8 mouse cellular contexts compared by ENCODE assay signal in the genomic region with DNA sequence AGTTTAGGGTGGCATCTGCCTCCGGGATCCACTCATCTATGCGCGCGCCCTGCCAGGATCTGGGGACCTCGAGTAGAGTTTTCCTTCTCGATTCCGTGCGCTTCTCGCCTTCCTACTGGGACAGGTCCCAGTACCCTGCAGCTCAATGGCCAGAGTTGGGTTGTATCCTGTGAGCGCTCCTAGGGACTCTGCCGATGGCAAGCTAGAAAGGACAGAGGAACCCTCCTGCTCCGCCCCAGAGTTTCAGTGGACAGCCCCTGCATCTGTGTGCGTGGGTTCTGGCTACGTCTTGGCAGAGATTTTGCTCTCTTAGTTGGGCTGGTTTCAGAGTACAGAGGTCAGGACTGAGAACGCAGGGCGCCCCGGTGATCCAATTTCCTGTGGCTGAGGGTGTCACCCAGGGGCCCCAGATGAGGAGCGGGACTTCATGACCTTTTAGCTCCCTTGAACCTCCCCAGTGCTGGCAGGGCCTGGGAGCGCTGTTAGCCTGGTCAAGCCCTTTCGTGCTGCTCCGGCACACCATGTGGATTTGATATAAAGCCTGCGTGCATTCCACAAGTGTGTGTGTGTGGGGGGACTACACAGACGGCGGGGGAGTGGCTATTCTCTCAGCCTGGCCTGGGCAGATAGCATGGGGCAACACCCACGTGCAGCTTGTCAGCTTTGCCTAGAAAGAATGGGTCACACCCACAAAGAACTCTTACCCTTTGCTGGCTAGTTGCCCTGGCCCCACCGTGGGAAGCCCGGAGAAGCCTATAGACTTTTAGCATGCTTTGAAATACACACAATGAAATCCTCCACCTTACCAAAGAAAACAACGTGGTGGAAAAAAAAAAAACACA. TPM values are rescaled to one million over a fixed set of nuclear protein-coding genes. Genes with fewer than 3 reads are reported as not detected.
DNase-seq lines count a peak whose midpoint lies in the region; ATAC-seq and TF ChIP-seq lines count a peak whose summit lies in the region.
"Not testable (repeated sequence)": the region's sequence is repeated elsewhere in the genome, so short reads cannot be mapped to it uniquely, and the experiment has no call there.

No protein-coding gene starts in this region.

- peak overlapping the region; percentile 34; the same call in 1 of the 2 replicates for H3K4me2 ChIP-seq in limb, embryonic 14.5 days (replicated peaks; ENCODE audit: low read depth, low read length, severe bottlenecking)
- H3K4me2 ChIP-seq in neural tube, embryonic 11.5 days (ENCODE audit: low read depth), result not testable (repeated sequence)

- not testable (repeated sequence) for H3K9ac ChIP-seq in limb, embryonic 14.5 days (ENCODE audit: low read depth, low read length, severe bottlenecking); neural tube, embryonic 11.5 days (ENCODE audit: low read length)

- H3K4me3 ChIP-seq in embryonic facial prominence, embryonic 10.5 days, result peak overlapping the region; percentile 47
- peak overlapping the region; percentile 22 for H3K4me3 ChIP-seq in limb, embryonic 14.5 days (replicated peaks; ENCODE audit: low read length)
- H3K4me3 ChIP-seq in neural tube, embryonic 11.5 days (ENCODE audit: low read depth, low read length), result not testable (repeated sequence)

- H3K4me1 ChIP-seq in embryonic facial prominence, embryonic 10.5 days; limb, embryonic 14.5 days (ENCODE audit: control insufficient read depth, insufficient read depth, low read length); neural tube, embryonic 11.5 days (ENCODE audit: control insufficient read depth, insufficient read depth, low read length): not testable (repeated sequence)

- TF ChIP-seq POLR2A in limb, embryonic 14.5 days (IDR thresholded peaks at IDR 0.05; ENCODE audit: borderline replicate concordance, extremely low read depth, insufficient read depth, insufficient read length), result not testable (repeated sequence)

- intact Hi-C loops in heart, postnatal 25 days (cut with DNase I), result not testable (repeated sequence)

- DNase-seq in 3134 (ENCODE audit: extremely low read depth, insufficient read length, low spot score), result peak; percentile 27
- peak; percentile 55 for DNase-seq in embryonic facial prominence, embryonic 10.5 days (ENCODE audit: low spot score)
- peak; percentile 13 for DNase-seq in gastrocnemius, postnatal 25 days
- DNase-seq in heart, postnatal 25 days (ENCODE audit: low spot score), result peak; percentile 16
- DNase-seq in kidney, adult 18-20 months, result peak; percentile 33
- DNase-seq in limb, embryonic 14.5 days (ENCODE audit: low spot score); neural tube, embryonic 11.5 days (ENCODE audit: low spot score): not testable (repeated sequence)
- DNase-seq in lung, postnatal 10 days, result peak; percentile 25

- H3K36me3 ChIP-seq in embryonic facial prominence, embryonic 10.5 days (replicated peaks); limb, embryonic 14.5 days (ENCODE audit: control insufficient read depth, insufficient read depth, low read length); neural tube, embryonic 11.5 days (ENCODE audit: control insufficient read depth, insufficient read depth, low read length): not testable (repeated sequence)

- not testable (repeated sequence) for H3K27ac ChIP-seq in embryonic facial prominence, embryonic 10.5 days (replicated peaks); limb, embryonic 14.5 days (replicated peaks; ENCODE audit: low read depth, low read length); neural tube, embryonic 11.5 days (ENCODE audit: low read depth, low read length)

- WGBS in embryonic facial prominence, embryonic 10.5 days, result 4% methylated on average over 20 of the region's 28 CpGs
- under 1% methylated on average over 13 of the region's 28 CpGs for WGBS in limb, embryonic 14.5 days
- 6% methylated on average over 13 of the region's 28 CpGs for WGBS in neural tube, embryonic 11.5 days

- H3K9me3 ChIP-seq in embryonic facial prominence, embryonic 10.5 days; limb, embryonic 14.5 days (ENCODE audit: control insufficient read depth, low read length); neural tube, embryonic 11.5 days (ENCODE audit: control insufficient read depth, low read length): not testable (repeated sequence)

- not testable (repeated sequence) for H3K27me3 ChIP-seq in embryonic facial prominence, embryonic 10.5 days (replicated peaks; ENCODE audit: low read depth, poor library complexity, severe bottlenecking); limb, embryonic 14.5 days (ENCODE audit: control insufficient read depth, insufficient read depth, low read length); neural tube, embryonic 11.5 days (ENCODE audit: control insufficient read depth, insufficient read depth, low read length)

- ATAC-seq in limb, embryonic 14.5 days (ENCODE audit: low FRiP score, low read depth), result peak; percentile 58
- ATAC-seq in neural tube, embryonic 11.5 days (ENCODE audit: insufficient read depth, low FRiP score, low TSS enrichment), result 0 out of 2 replicates have a peak, but pooled peaks have one; percentile 21

RNA-seq across cellular contexts. Expression of a gene that starts 1.0 kb away (rescaled TPM):
- 59.0 and 64.5 TPM in 2 replicates for polyA plus RNA-seq in embryonic facial prominence, embryonic 10.5 days (2016; fragmentation: Nextera tagmentation; extraction: Ambion mirVana)
- 10 to 100 TPM; 76.3 to 99.2 TPM for total RNA-seq in gastrocnemius, postnatal 25 days (2021)
- total RNA-seq in heart, postnatal 25 days (2021), result 100 to 1,000 TPM in 1 of 2 experiments, 10 to 100 TPM in 1; 98.8 to 118 TPM
- 143 and 145 TPM in 2 replicates for polyA plus RNA-seq in limb, embryonic 14.5 days (2012; rRNA removed)
- 104 and 108 TPM in 2 replicates for polyA plus RNA-seq in limb, embryonic 14.5 days (2014; fragmentation: Nextera tagmentation; extraction: Ambion mirVana)
- polyA plus RNA-seq in neural tube, embryonic 11.5 days (2014; fragmentation: Nextera tagmentation; extraction: Ambion mirVana), result 53.1 and 54.3 TPM in 2 replicates

RNA-seq across cellular contexts. Expression of a gene that starts 44.5 kb away (rescaled TPM):
- 21.4 and 22.6 TPM in 2 replicates for polyA plus RNA-seq in embryonic facial prominence, embryonic 10.5 days (2016; fragmentation: Nextera tagmentation; extraction: Ambion mirVana)
- total RNA-seq in gastrocnemius, postnatal 25 days (2021), result 1 to 10 TPM; 3.6 to 4.3 TPM
- 1 to 10 TPM; 6.1 to 6.3 TPM for total RNA-seq in heart, postnatal 25 days (2021)
- polyA plus RNA-seq in limb, embryonic 14.5 days (2012; rRNA removed), result 14.8 and 14.9 TPM in 2 replicates
- polyA plus RNA-seq in limb, embryonic 14.5 days (2014; fragmentation: Nextera tagmentation; extraction: Ambion mirVana), result 11.0 and 11.7 TPM in 2 replicates
- 24.4 and 28.8 TPM in 2 replicates for polyA plus RNA-seq in neural tube, embryonic 11.5 days (2014; fragmentation: Nextera tagmentation; extraction: Ambion mirVana)
